Mouse (Mus musculus) CH12.LX (cell line): ENCODE data around the gene Eef2k. TPM values are rescaled to one million over a fixed set of nuclear protein-coding genes. Genes with fewer than 3 reads are reported as not detected.

Experiments used
- DNase-seq: peaks from one replicate; pipeline ENCODE4 v3.0.0-alpha.2; 2013; ENCODE audit errors: extremely low read depth
- H3K27ac ChIP-seq: 2 replicates; pipeline ENCODE4 v1.5.1; 2012; ENCODE audit warnings: low read depth, mild to moderate bottlenecking, control low read depth, moderate library complexity; ENCODE audit not compliant: insufficient read depth
- H3K27me3 ChIP-seq: replicated peaks from 2 replicates; pipeline ENCODE3; 2012; ENCODE audit warnings: inconsistent platforms
- H3K36me3 ChIP-seq, 2 experiments: replicated peaks in 1 of 2; 2 replicates each; pipeline versions ENCODE3 to v1.6.1; 2012; ENCODE audit warnings: inconsistent platforms in 1 of 2, low read length in 1 of 2, mild to moderate bottlenecking in 1 of 2, mixed read lengths in 1 of 2, moderate library complexity in 1 of 2; ENCODE audit not compliant: control insufficient read depth in 1 of 2, insufficient read depth in 1 of 2
- H3K4me1 ChIP-seq, 2 experiments: 2 replicates each; pipeline ENCODE4 v1.6.1; 2012; ENCODE audit warnings: inconsistent platforms in 1 of 2, moderate library complexity in 1 of 2; ENCODE audit not compliant: insufficient read depth in 2 of 2, control insufficient read depth in 1 of 2
- H3K4me2 ChIP-seq: 2 replicates; pipeline ENCODE4 v1.6.1; 2012; ENCODE audit warnings: low read depth, mild to moderate bottlenecking, control low read depth; ENCODE audit not compliant: poor library complexity, insufficient read depth, severe bottlenecking
- H3K4me3 ChIP-seq, 3 experiments: fragments of 150-350 bp in 1 of 3; sonication (generic) in 1 of 3; replicated peaks in 1 of 3; 2 replicates each; pipeline versions ENCODE3 to v1.5.1; 2011 to 2012; ENCODE audit warnings: low read depth in 2 of 3, low read length in 2 of 3, mild to moderate bottlenecking in 2 of 3, moderate library complexity in 2 of 3, control low read depth in 1 of 3, improper control_type of control experiment in 1 of 3, inconsistent platforms in 1 of 3, mixed read lengths in 1 of 3; ENCODE audit not compliant: poor library complexity in 1 of 3
- H3K79me2 ChIP-seq: replicated peaks from 2 replicates; pipeline ENCODE4 v1.6.1; 2012; ENCODE audit warnings: mild to moderate bottlenecking, moderate library complexity; ENCODE audit not compliant: control insufficient read depth, poor library complexity, insufficient read depth, severe bottlenecking; ENCODE audit errors: extremely low read depth
- H3K9ac ChIP-seq: 2 replicates; pipeline ENCODE4 v1.6.1; 2012; ENCODE audit warnings: low read depth, mild to moderate bottlenecking, control low read depth, moderate library complexity; ENCODE audit not compliant: insufficient read depth
- H3K9me3 ChIP-seq: replicated peaks from 2 replicates; pipeline ENCODE3; 2012; ENCODE audit warnings: low read length, inconsistent platforms, mixed read lengths
- BHLHE40 ChIP-seq: IDR thresholded peaks from 2 replicates; pipeline ENCODE4 v1.6.1; 2011; ENCODE audit warnings: mild to moderate bottlenecking, low read depth, low read length, improper control_type of control experiment
- CHD2 ChIP-seq: IDR thresholded peaks from 2 replicates; pipeline ENCODE4 v1.6.1; 2011; ENCODE audit warnings: low read length, improper control_type of control experiment
- CTCF ChIP-seq, 2 experiments: IDR thresholded peaks in 1 of 2; conservative IDR thresholded peaks in 1 of 2; 2 replicates each; pipeline ENCODE4 v1.5.1; 2011 to 2012; ENCODE audit warnings: low read depth in 2 of 2, low read length in 2 of 2, improper control_type of control experiment in 1 of 2, inconsistent platforms in 1 of 2, mild to moderate bottlenecking in 1 of 2, moderate library complexity in 1 of 2
- E2F4 ChIP-seq: IDR thresholded peaks from 2 replicates; pipeline ENCODE4 v1.6.1; 2011; ENCODE audit warnings: low read depth, low read length, improper control_type of control experiment; ENCODE audit not compliant: insufficient replicate concordance
- ELF1 ChIP-seq: IDR thresholded peaks from 2 replicates; pipeline ENCODE4 v1.6.1; 2014; ENCODE audit warnings: low read depth, mild to moderate bottlenecking, inconsistent platforms, low read length, improper control_type of control experiment
- ETS1 ChIP-seq: conservative IDR thresholded peaks from 2 replicates; pipeline ENCODE4 v1.6.1; 2012; ENCODE audit warnings: low read depth, mild to moderate bottlenecking, inconsistent platforms, low read length, improper control_type of control experiment, moderate library complexity
- IRF4 ChIP-seq: IDR thresholded peaks from 2 replicates; pipeline ENCODE4 v1.6.1; 2014; ENCODE audit warnings: low read depth, mild to moderate bottlenecking, inconsistent platforms, low read length, improper control_type of control experiment
- JUN ChIP-seq: IDR thresholded peaks from 2 replicates; pipeline ENCODE4 v1.6.1; 2011; ENCODE audit warnings: low read depth, mild to moderate bottlenecking, low read length, improper control_type of control experiment, moderate library complexity; ENCODE audit not compliant: insufficient read depth
- KAT2A ChIP-seq: IDR thresholded peaks from 2 replicates; pipeline ENCODE4 v1.6.1; 2012; ENCODE audit warnings: low read length, improper control_type of control experiment, inconsistent platforms; ENCODE audit not compliant: insufficient replicate concordance
- MAFK ChIP-seq: IDR thresholded peaks from 2 replicates; pipeline ENCODE4 v1.6.1; 2011; ENCODE audit warnings: low read length, improper control_type of control experiment; ENCODE audit not compliant: insufficient replicate concordance
- MAX ChIP-seq: IDR thresholded peaks from 2 replicates; pipeline ENCODE4 v1.6.1; 2011; ENCODE audit warnings: low read length, improper control_type of control experiment
- MAZ ChIP-seq: IDR thresholded peaks from 2 replicates; pipeline ENCODE4 v1.6.1; 2012; ENCODE audit warnings: low read depth, mild to moderate bottlenecking, inconsistent platforms, low read length, improper control_type of control experiment, moderate library complexity
- MEF2A ChIP-seq: IDR thresholded peaks from 2 replicates; pipeline ENCODE4 v1.6.1; 2014; ENCODE audit warnings: low read depth, mild to moderate bottlenecking, inconsistent platforms, low read length, improper control_type of control experiment, borderline replicate concordance
- MXI1 ChIP-seq: IDR thresholded peaks from 2 replicates; pipeline ENCODE4 v1.6.1; 2011; ENCODE audit warnings: mild to moderate bottlenecking, low read depth, low read length, improper control_type of control experiment
- NELFE ChIP-seq: IDR thresholded peaks from 2 replicates; pipeline ENCODE4 v1.6.1; 2011; ENCODE audit warnings: low read depth, low read length, improper control_type of control experiment
- NRF1 ChIP-seq: IDR thresholded peaks from 2 replicates; pipeline ENCODE4 v1.6.1; 2014; ENCODE audit warnings: low read depth, mild to moderate bottlenecking, inconsistent platforms, low read length, improper control_type of control experiment, moderate library complexity
- PAX5 ChIP-seq: IDR thresholded peaks from 2 replicates; pipeline ENCODE4 v1.6.1; 2012; ENCODE audit warnings: low read length, inconsistent platforms, mixed read lengths
- POLR2A ChIP-seq: IDR thresholded peaks from 2 replicates; pipeline ENCODE4 v1.6.1; 2011; ENCODE audit warnings: low read depth, mild to moderate bottlenecking, improper control_type of control experiment, low read length
- POLR2AphosphoS2 ChIP-seq: IDR thresholded peaks from 2 replicates; pipeline ENCODE4 v1.6.1; 2011; ENCODE audit warnings: low read depth, low read length, improper control_type of control experiment
- RCOR1 ChIP-seq: conservative IDR thresholded peaks from 2 replicates; pipeline ENCODE4 v1.6.1; 2012; ENCODE audit warnings: low read depth, mild to moderate bottlenecking, inconsistent platforms, low read length, improper control_type of control experiment
- SMC3 ChIP-seq: IDR thresholded peaks from 2 replicates; pipeline ENCODE4 v1.6.1; 2011; ENCODE audit warnings: low read depth, low read length, improper control_type of control experiment
- TBP ChIP-seq: conservative IDR thresholded peaks from 2 replicates; pipeline ENCODE4 v1.6.1; 2011; ENCODE audit warnings: low read depth, low read length, improper control_type of control experiment
- USF1 ChIP-seq: IDR thresholded peaks from 2 replicates; pipeline ENCODE4 v1.6.1; 2014; ENCODE audit warnings: low read depth, mild to moderate bottlenecking, inconsistent platforms, low read length, improper control_type of control experiment
- USF2 ChIP-seq: conservative IDR thresholded peaks from 2 replicates; pipeline ENCODE4 v1.6.1; 2011; ENCODE audit warnings: low read depth, low read length, improper control_type of control experiment
- ZKSCAN1 ChIP-seq: IDR thresholded peaks from 2 replicates; pipeline ENCODE4 v1.6.1; 2012; ENCODE audit warnings: low read depth, inconsistent platforms, low read length, improper control_type of control experiment, borderline replicate concordance
- ZMIZ1 ChIP-seq: IDR thresholded peaks from 2 replicates; pipeline ENCODE4 v1.6.1; 2012; ENCODE audit warnings: low read depth, mild to moderate bottlenecking, inconsistent platforms, low read length, improper control_type of control experiment
- ZNF384 ChIP-seq: IDR thresholded peaks from 2 replicates; pipeline ENCODE4 v1.6.1; 2012; ENCODE audit warnings: low read depth, low read length, improper control_type of control experiment, inconsistent platforms
- dilution Hi-C: fragments of 300-500 bp; cut with MboI; formaldehyde crosslinking; loops from 2 replicates; pipeline ENCODE4 v1.14.3; 2020; ENCODE audit warnings: low sequenced_read_pairs; ENCODE audit not compliant: extremely low pct_unique_long_range_greater_than_20kb, extremely low pct_ligation_motif_present
- in situ Hi-C: fragments of 300-500 bp; cut with MboI; formaldehyde crosslinking; loops from 3 replicates; pipeline ENCODE4 v1.14.3; 2019; ENCODE audit warnings: low sequenced_read_pairs, low pct_ligation_motif_present, low pct_unique_long_range_greater_than_20kb, mixed read lengths
- polyA plus RNA-seq: library from polyadenylated mRNA; unstranded; fragments of >175 nt; gene quantifications from 2 replicates; pipeline ENCODE4 v1.2.1, GENCODE M21; 2012; ENCODE audit warnings: low read depth; ENCODE audit not compliant: insufficient read length
- total RNA-seq, 2 experiments: library from RNA; depleted of rRNA; stranded (reverse); fragments of 300-350 nt in 1 of 2; fragments of >200 nt in 1 of 2; gene quantifications; 2 replicates each; pipeline ENCODE4 v1.2.3; 2012 to 2014

The Eef2k gene
- total and polyA plus RNA-seq, 3 experiments, result 5.5 to 13.9 (median 13.7) TPM

DNA sequence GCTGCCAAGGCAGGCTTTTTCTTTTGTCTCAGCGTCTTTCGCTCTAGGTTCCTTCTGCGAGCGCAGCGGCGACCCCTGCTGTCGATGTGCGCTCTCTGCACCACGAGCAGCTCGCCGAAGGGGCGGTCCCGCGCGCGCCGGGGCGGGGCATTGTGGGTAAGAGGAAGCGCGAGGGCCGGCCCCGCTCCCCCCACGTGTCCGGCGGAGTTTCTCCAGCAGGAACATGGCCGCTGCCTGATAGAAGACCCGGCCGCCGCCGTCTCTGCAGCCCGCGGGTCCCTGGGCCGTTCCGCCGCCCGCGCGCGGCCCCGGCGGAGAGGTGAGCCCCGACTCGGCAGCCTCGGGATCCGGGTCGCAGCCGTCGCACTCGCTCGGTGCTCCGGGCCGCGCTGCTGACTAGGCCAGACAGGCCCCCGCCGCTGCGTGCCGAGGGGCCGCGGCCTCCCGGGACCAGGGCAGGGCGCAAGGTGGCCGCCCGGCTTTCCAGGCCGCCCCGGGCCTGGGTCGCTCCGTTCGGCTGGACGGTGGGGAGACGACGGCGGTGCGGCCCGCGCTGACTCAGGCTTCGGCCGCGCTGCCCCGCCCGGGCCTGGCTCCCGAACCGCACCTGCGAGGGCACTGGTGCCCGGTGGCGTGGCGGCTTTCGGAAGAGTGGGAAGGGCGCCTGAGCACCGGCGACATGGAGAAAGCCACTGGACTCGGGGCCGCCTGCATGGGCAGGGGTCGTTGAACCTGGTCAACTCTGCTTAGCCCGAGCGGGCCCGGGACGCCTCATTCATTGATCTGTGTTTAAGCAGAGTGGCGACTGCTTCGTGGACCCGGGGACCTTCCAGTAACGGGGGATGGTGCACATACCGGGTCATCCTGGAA, 75.2 kb downstream of the Eef2k start, which contains the start of gene Polr3e (continued):
- TF ChIP-seq POLR2AphosphoS2, result no peak
- TF ChIP-seq, all 38 proteins: peak for 24

DNA sequence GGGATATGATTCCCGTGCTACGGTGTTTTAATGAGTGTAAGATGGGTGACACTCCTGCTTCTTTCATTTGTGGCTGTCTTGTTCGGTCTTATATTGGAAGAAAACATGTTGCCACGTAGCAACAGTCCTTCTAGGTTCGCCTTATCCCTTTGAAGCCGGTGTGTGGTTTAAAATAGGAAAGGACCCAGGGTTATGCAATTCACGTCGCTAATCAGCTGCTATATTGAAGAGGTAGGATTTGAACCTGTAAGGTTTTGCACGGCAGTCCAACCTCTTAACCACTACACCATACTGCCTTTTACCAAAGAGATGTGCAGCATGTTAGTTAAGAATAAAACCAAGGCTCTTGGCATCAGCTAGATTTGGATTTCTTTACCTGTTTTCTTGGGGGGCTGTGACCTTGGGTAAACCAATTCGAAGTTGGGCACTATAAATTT, 75.9 kb downstream of the Eef2k start:
- no peaks in the 10 kb centered on the region for H3K9me3 ChIP-seq
- H3K4me2 ChIP-seq, result peak overlapping the region; percentile 32
- dilution Hi-C loops (no loop called here), in situ Hi-C loops (no loop called here)
- H3K4me1 ChIP-seq, result peaks cover 0 to 32% of the 10 kb centered on the region in 2 experiments; a peak in 2 of 4 replicates
- H3K9ac ChIP-seq, result peak overlapping the region; percentile 90
- H3K79me2 ChIP-seq, result peaks cover 27% of the 10 kb centered on the region
- DNase-seq, result peak; percentile 94
- TF ChIP-seq IRF4 (0 out of 2 replicates have a peak, but pooled peaks have one; percentile 14), BHLHE40 (0 out of 2 replicates have a peak, but pooled peaks have one; percentile 5), MAFK (peak; percentile 98), NRF1 (peak; percentile 68), POLR2A (peak; percentile 50; the same call in 1 of the 2 replicates), JUN (no peak), MAZ (no peak; the same call in 1 of the 2 replicates), ZMIZ1 (peak; percentile 87), PAX5 (no peak), USF2 (peak; percentile 18; the same call in 1 of the 2 replicates), E2F4 (peak; percentile 78; the same call in 1 of the 2 replicates), MXI1 (peak; percentile 31; the same call in 1 of the 2 replicates), RCOR1 (no peak; the same call in 1 of the 2 replicates), KAT2A (peak; percentile 85; the same call in 1 of the 2 replicates), POLR2AphosphoS2 (peak; percentile 99), ZKSCAN1 (no peak), USF1 (no peak), NELFE (no peak), ETS1 (peak; percentile 50; the same call in 1 of the 2 replicates), MAX (no peak), MEF2A (peak; percentile 53; the same call in 1 of the 2 replicates), SMC3 (no peak), ZNF384 (no peak), CTCF (conservative IDR thresholded peaks at IDR 0.05 in 1 of 2, IDR thresholded peaks at IDR 0.05 in 1 of 2; ENCODE audit: low read depth in 2 of 2, low read length in 2 of 2) (no peak), ELF1 (peak; percentile 97), TBP (peak; percentile 100), CHD2 (peak; percentile 78)
- H3K36me3 ChIP-seq, result peaks cover 7 to 35% of the 10 kb centered on the region in 2 experiments
- peak overlapping the region; percentile 71 to 90 (median 88) for H3K4me3 ChIP-seq
- H3K27me3 ChIP-seq, result no peaks in the 10 kb centered on the region
- H3K27ac ChIP-seq, result 0 out of 2 replicates have a peak overlapping the region, but pooled peaks have one; percentile 80
